Mouse (Mus musculus): ENCODE results near the gene Gm43720. TPM values are rescaled to one million over a fixed set of nuclear protein-coding genes. Genes with fewer than 3 reads are reported as not detected.
"Not testable (repeated sequence)": the region's sequence is repeated elsewhere in the genome, so short reads cannot be mapped to it uniquely, and the experiment has no call there.

The Gm43720 gene
- polyA plus RNA-seq, 1 experiment from 2014 or later: 0.10 TPM

- Histone ChIP-seq H3K27ac (ENCODE audit: low read length) (no peak overlapping the region), H3K4me1 (replicated peaks; ENCODE audit: control insufficient read depth, insufficient read depth, low read length) (no peaks in the 10 kb centered on the region), H3K9ac (replicated peaks; ENCODE audit: low read depth, low read length) (no peak overlapping the region), H3K36me3 (ENCODE audit: control insufficient read depth, insufficient read depth) (no peaks in the 10 kb centered on the region), H3K27me3 (replicated peaks; ENCODE audit: control insufficient read depth, insufficient read depth, low read length) (no peaks in the 10 kb centered on the region), H3K9me3 (ENCODE audit: control insufficient read depth, low read length) (no peaks in the 10 kb centered on the region), H3K4me2 (ENCODE audit: low read length) (no peak overlapping the region), H3K4me3 (replicated peaks; ENCODE audit: low read length) (no peak overlapping the region)
- ATAC-seq: no peak
- 91% methylated on average over 3 of the region's 3 CpGs for WGBS
These were observed 50.2 kb downstream of the Gm43720 start for GRCm38 (mm10) chr5:138229511-138229910.

- ATAC-seq: no peak
- H3K4me3 ChIP-seq (replicated peaks; ENCODE audit: low read length): no peak overlapping the region
- no peak overlapping the region for H3K4me2 ChIP-seq (ENCODE audit: low read length)
- H3K9me3 ChIP-seq (ENCODE audit: control insufficient read depth, low read length): no peaks in the 10 kb centered on the region
- no peaks in the 10 kb centered on the region for H3K27me3 ChIP-seq (replicated peaks; ENCODE audit: control insufficient read depth, insufficient read depth, low read length)
- no peaks in the 10 kb centered on the region for H3K4me1 ChIP-seq (replicated peaks; ENCODE audit: control insufficient read depth, insufficient read depth, low read length)
- 52% methylated on average over 3 of the region's 3 CpGs for WGBS
- no peaks in the 10 kb centered on the region for H3K36me3 ChIP-seq (ENCODE audit: control insufficient read depth, insufficient read depth)
- no peak overlapping the region for H3K9ac ChIP-seq (replicated peaks; ENCODE audit: low read depth, low read length)
- H3K27ac ChIP-seq (ENCODE audit: low read length): no peak overlapping the region
These were observed 51.7 kb downstream of the Gm43720 start for GRCm38 (mm10) chr5:138228026-138228425.

- no peak overlapping the region for H3K9ac ChIP-seq (replicated peaks; ENCODE audit: low read depth, low read length)
- WGBS: 75% methylated on average over 2 of the region's 2 CpGs
- H3K27me3 ChIP-seq (replicated peaks; ENCODE audit: control insufficient read depth, insufficient read depth, low read length): no peaks in the 10 kb centered on the region
- ATAC-seq: no peak
- no peaks in the 10 kb centered on the region for H3K36me3 ChIP-seq (ENCODE audit: control insufficient read depth, insufficient read depth)
- H3K4me2 ChIP-seq (ENCODE audit: low read length): no peak overlapping the region
- no peaks in the 10 kb centered on the region for H3K4me1 ChIP-seq (replicated peaks; ENCODE audit: control insufficient read depth, insufficient read depth, low read length)
- no peaks in the 10 kb centered on the region for H3K9me3 ChIP-seq (ENCODE audit: control insufficient read depth, low read length)
- H3K27ac ChIP-seq (ENCODE audit: low read length): no peak overlapping the region
- no peak overlapping the region for H3K4me3 ChIP-seq (replicated peaks; ENCODE audit: low read length)
These were observed 52.4 kb downstream of the Gm43720 start for GRCm38 (mm10) chr5:138227367-138227766.

- no peaks in the 10 kb centered on the region for H3K9me3 ChIP-seq (ENCODE audit: control insufficient read depth, low read length)
- no peaks in the 10 kb centered on the region for H3K4me1 ChIP-seq (replicated peaks; ENCODE audit: control insufficient read depth, insufficient read depth, low read length)
- H3K27me3 ChIP-seq (replicated peaks; ENCODE audit: control insufficient read depth, insufficient read depth, low read length): no peaks in the 10 kb centered on the region
- H3K4me3 ChIP-seq (replicated peaks; ENCODE audit: low read length): no peak overlapping the region
- no peak overlapping the region for H3K9ac ChIP-seq (replicated peaks; ENCODE audit: low read depth, low read length)
- 87% methylated on average over 4 of the region's 4 CpGs for WGBS
- no peak overlapping the region for H3K27ac ChIP-seq (ENCODE audit: low read length)
- no peak for ATAC-seq
- no peaks in the 10 kb centered on the region for H3K36me3 ChIP-seq (ENCODE audit: control insufficient read depth, insufficient read depth)
- H3K4me2 ChIP-seq (ENCODE audit: low read length): no peak overlapping the region
These were observed 53.3 kb downstream of the Gm43720 start for GRCm38 (mm10) chr5:138226491-138226890.

GRCm38 (mm10) chr5:138225700-138226099 lies 54.1 kb downstream of the Gm43720 start, which contains the start of gene Nxpe5:
TSS of gene Nxpe5 (plus strand) at chr5:138225898.
- Histone ChIP-seq H3K27ac (ENCODE audit: low read length) (no peak within 1 kb of the TSS), H3K9me3 (ENCODE audit: control insufficient read depth, low read length) (no peaks in the 10 kb centered on the region), H3K4me2 (ENCODE audit: low read length) (no peak within 1 kb of the TSS), H3K4me1 (replicated peaks; ENCODE audit: control insufficient read depth, insufficient read depth, low read length) (no peaks in the 10 kb centered on the region), H3K4me3 (replicated peaks; ENCODE audit: low read length) (no peak within 1 kb of the TSS), H3K36me3 (ENCODE audit: control insufficient read depth, insufficient read depth) (no peaks in the 10 kb centered on the region), H3K27me3 (replicated peaks; ENCODE audit: control insufficient read depth, insufficient read depth, low read length) (no peaks in the 10 kb centered on the region), H3K9ac (replicated peaks; ENCODE audit: low read depth, low read length) (no peak within 1 kb of the TSS)
- WGBS: 59% methylated on average over 2 of the region's 2 CpGs
- ATAC-seq: no peak

- no peaks in the 10 kb centered on the region for H3K27me3 ChIP-seq (replicated peaks; ENCODE audit: control insufficient read depth, insufficient read depth, low read length)
- ATAC-seq: no peak
- H3K9me3 ChIP-seq (ENCODE audit: control insufficient read depth, low read length): no peaks in the 10 kb centered on the region
- 65% methylated on average over 3 of the region's 3 CpGs for WGBS
- no peak overlapping the region for H3K4me3 ChIP-seq (replicated peaks; ENCODE audit: low read length)
- no peaks in the 10 kb centered on the region for H3K36me3 ChIP-seq (ENCODE audit: control insufficient read depth, insufficient read depth)
- no peak overlapping the region for H3K9ac ChIP-seq (replicated peaks; ENCODE audit: low read depth, low read length)
- H3K4me1 ChIP-seq (replicated peaks; ENCODE audit: control insufficient read depth, insufficient read depth, low read length): no peaks in the 10 kb centered on the region
- no peak overlapping the region for H3K27ac ChIP-seq (ENCODE audit: low read length)
- H3K4me2 ChIP-seq (ENCODE audit: low read length): no peak overlapping the region
These were observed 56.5 kb downstream of the Gm43720 start for GRCm38 (mm10) chr5:138223287-138223686.

- Histone ChIP-seq H3K36me3 (ENCODE audit: control insufficient read depth, insufficient read depth) (no peaks in the 10 kb centered on the region), H3K4me2 (ENCODE audit: low read length) (no peak overlapping the region), H3K27ac (ENCODE audit: low read length) (no peak overlapping the region), H3K9me3 (ENCODE audit: control insufficient read depth, low read length) (no peaks in the 10 kb centered on the region), H3K4me1 (replicated peaks; ENCODE audit: control insufficient read depth, insufficient read depth, low read length) (no peaks in the 10 kb centered on the region), H3K4me3 (replicated peaks; ENCODE audit: low read length) (no peak overlapping the region), H3K9ac (replicated peaks; ENCODE audit: low read depth, low read length) (no peak overlapping the region), H3K27me3 (replicated peaks; ENCODE audit: control insufficient read depth, insufficient read depth, low read length) (no peaks in the 10 kb centered on the region)
- WGBS: 26% methylated on average over 4 of the region's 4 CpGs
- no peak for ATAC-seq
These were observed 57.6 kb downstream of the Gm43720 start for GRCm38 (mm10) chr5:138222111-138222510.

- H3K27me3 ChIP-seq (replicated peaks; ENCODE audit: control insufficient read depth, insufficient read depth, low read length): no peaks in the 10 kb centered on the region
- no peak overlapping the region for H3K4me3 ChIP-seq (replicated peaks; ENCODE audit: low read length)
- no peaks in the 10 kb centered on the region for H3K36me3 ChIP-seq (ENCODE audit: control insufficient read depth, insufficient read depth)
- H3K4me2 ChIP-seq (ENCODE audit: low read length): no peak overlapping the region
- no peak for ATAC-seq
- H3K9me3 ChIP-seq (ENCODE audit: control insufficient read depth, low read length): 0 out of 2 replicates have a peak, but pooled peaks cover 2% of the 10 kb centered on the region
- H3K4me1 ChIP-seq (replicated peaks; ENCODE audit: control insufficient read depth, insufficient read depth, low read length): no peaks in the 10 kb centered on the region
- H3K9ac ChIP-seq (replicated peaks; ENCODE audit: low read depth, low read length): no peak overlapping the region
- H3K27ac ChIP-seq (ENCODE audit: low read length): no peak overlapping the region
- WGBS: 88% methylated on average over 2 of the region's 2 CpGs
These were observed 59.9 kb downstream of the Gm43720 start for GRCm38 (mm10) chr5:138219864-138220263.

GRCm38 (mm10) chr5:138216632-138217031 lies 63.1 kb downstream of the Gm43720 start:
- ATAC-seq; H3K9me3 ChIP-seq (ENCODE audit: control insufficient read depth, low read length): not testable (repeated sequence)
- WGBS: 92% methylated on average over 13 of the region's 13 CpGs

More at GRCm38 (mm10) chr5:138216632-138217031, 63.1 kb downstream of the Gm43720 start:
- not testable (repeated sequence) for H3K4me3 ChIP-seq (replicated peaks; ENCODE audit: low read length); H3K27ac ChIP-seq (ENCODE audit: low read length); H3K9ac ChIP-seq (replicated peaks; ENCODE audit: low read depth, low read length); H3K36me3 ChIP-seq (ENCODE audit: control insufficient read depth, insufficient read depth); H3K27me3 ChIP-seq (replicated peaks; ENCODE audit: control insufficient read depth, insufficient read depth, low read length); H3K4me1 ChIP-seq (replicated peaks; ENCODE audit: control insufficient read depth, insufficient read depth, low read length); H3K4me2 ChIP-seq (ENCODE audit: low read length)
